Mouse (Mus musculus) hindlimb bud, embryonic 11.5 days (tissue): ENCODE results near the gene Tppp.
"Not testable (repeated sequence)": the region's sequence is repeated elsewhere in the genome, so short reads cannot be mapped to it uniquely, and the experiment has no call there.

Source experiments
- DNase-seq: peaks from one replicate; pipeline ENCODE4 v3.0.0-alpha.2; 2012; ENCODE audit warnings: low read depth, low spot score; ENCODE audit errors: extremely low spot score

Tppp gene

GRCm38 (mm10) chr13:74025151-74026081 is 16.2 kb downstream of the Tppp start:
- DNase-seq = no peak

GRCm38 (mm10) chr13:74026215-74026614 is 17.0 kb downstream of the Tppp start:
- DNase-seq = no peak

GRCm38 (mm10) chr13:74028116-74028515 is 18.9 kb downstream of the Tppp start:
- no peak for DNase-seq

GRCm38 (mm10) chr13:74029013-74029412 is 19.8 kb downstream of the Tppp start:
- DNase-seq = no peak

GRCm38 (mm10) chr13:74030691-74031090 is 21.5 kb downstream of the Tppp start:
- no peak for DNase-seq

- DNase-seq = no peak
These were observed 21.9 kb downstream of the Tppp start for GRCm38 (mm10) chr13:74031133-74031532.

- DNase-seq = no peak
These were observed 25.5 kb downstream of the Tppp start for GRCm38 (mm10) chr13:74034756-74035155.

- DNase-seq = no peak
These were observed 26.6 kb downstream of the Tppp start for GRCm38 (mm10) chr13:74035776-74036175.

GRCm38 (mm10) chr13:74039926-74040325 is 30.7 kb downstream of the Tppp start:
- no peak for DNase-seq

- DNase-seq = no peak
These were observed 47.0 kb downstream of the Tppp start for GRCm38 (mm10) chr13:74056194-74056593.

GRCm38 (mm10) chr13:74058081-74058480 is 48.9 kb downstream of the Tppp start:
- no peak for DNase-seq

GRCm38 (mm10) chr13:74061613-74062377 is 52.6 kb downstream of the Tppp start, which contains the start of gene Cep72:
Cep72 (minus strand) TSS chr13:74062299.
- peak; percentile 71 for DNase-seq

GRCm38 (mm10) chr13:74062378-74063128 is 53.3 kb downstream of the Tppp start:
- DNase-seq = no peak

GRCm38 (mm10) chr13:74063340-74064050 is 54.3 kb downstream of the Tppp start:
- no peak for DNase-seq

- no peak for DNase-seq
These were observed 57.4 kb downstream of the Tppp start for GRCm38 (mm10) chr13:74066576-74066975.

GRCm38 (mm10) chr13:74071244-74071643 is 62.0 kb downstream of the Tppp start:
- DNase-seq = not testable (repeated sequence)

GRCm38 (mm10) chr13:74071714-74072113 is 62.5 kb downstream of the Tppp start:
- no peak for DNase-seq

- no peak for DNase-seq
These were observed 64.2 kb downstream of the Tppp start for GRCm38 (mm10) chr13:74073369-74073768.
